Mouse (Mus musculus) embryo, embryonic 11 days (tissue): ENCODE measurements at regions not wholly inside any gene's neighbourhood (a gene's known extent, or its start where the extent isn't known, plus 50 kb on each side); places are given as distances from the start of the nearest gene placed in this dataset.
A peak's percentile ranks its signal among the peaks of the same experiment; 100 is the strongest.
"Not testable (repeated sequence)": the region's sequence is repeated elsewhere in the genome, so short reads cannot be mapped to it uniquely, and the experiment has no call there.

Experiments
- DNase-seq: peaks from one replicate; pipeline ENCODE4 v3.0.0-alpha.2; 2015

DNA sequence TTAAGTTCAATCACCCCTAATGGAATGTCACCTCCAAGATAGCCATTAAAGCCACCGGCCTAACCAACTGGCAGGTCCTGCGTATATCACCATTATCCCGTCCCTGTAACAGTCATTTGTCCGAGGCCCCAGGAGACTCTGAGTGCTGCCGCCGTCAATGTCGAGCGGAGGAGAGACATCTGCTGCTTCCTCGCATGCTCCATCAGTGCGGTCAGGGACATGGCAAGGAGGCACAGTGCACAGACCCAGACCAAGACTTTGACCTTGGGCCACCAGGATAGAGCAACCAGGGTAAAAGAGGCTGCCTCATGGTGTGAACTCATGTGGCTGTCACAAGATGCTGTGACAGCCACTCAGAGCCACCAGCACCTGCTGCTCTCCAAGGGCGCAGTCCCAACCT lies 172.9 kb downstream of the Tomm20 start:
- DNase-seq: no peak

DNA sequence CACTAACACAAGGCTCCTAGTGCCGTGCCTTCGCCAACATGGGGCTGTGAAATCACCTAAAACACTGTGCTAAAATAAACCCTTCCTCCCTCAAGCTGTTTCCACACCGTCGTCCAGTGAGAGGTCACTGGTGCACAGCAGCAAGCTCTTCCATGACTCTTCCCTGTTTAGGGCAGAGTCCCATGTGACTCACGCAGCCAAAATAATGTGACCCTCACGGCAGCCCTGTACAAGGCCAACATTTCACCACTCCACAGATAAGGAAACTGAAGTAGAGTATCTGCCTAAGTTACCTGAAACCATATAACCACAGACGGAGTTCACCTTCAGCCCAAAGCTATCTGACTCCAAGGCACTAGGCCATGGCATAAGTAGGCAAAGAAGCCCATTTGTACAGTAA lies 173.4 kb downstream of the Tomm20 start:
- no peak for DNase-seq

DNA sequence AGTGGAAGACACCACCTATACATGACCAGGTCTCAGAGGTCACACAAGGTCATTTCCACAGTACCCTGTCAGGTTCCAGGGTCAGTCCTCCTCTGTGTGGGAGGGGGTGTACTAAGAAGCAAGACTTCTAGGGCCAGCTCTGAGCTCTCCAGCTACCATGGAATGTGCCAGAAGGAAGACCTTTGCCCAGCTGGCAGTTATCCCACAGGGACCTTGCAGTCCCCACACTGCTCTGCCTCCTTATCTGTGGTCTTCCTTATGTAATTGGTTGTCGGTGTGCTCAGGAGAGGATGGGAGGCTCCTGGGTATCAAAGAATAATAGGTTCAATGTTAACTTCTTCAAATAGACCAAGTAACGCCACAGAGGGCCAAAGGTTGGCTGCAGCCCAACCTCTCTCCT lies 175.3 kb downstream of the Tomm20 start:
- DNase-seq: not testable (repeated sequence)

DNA sequence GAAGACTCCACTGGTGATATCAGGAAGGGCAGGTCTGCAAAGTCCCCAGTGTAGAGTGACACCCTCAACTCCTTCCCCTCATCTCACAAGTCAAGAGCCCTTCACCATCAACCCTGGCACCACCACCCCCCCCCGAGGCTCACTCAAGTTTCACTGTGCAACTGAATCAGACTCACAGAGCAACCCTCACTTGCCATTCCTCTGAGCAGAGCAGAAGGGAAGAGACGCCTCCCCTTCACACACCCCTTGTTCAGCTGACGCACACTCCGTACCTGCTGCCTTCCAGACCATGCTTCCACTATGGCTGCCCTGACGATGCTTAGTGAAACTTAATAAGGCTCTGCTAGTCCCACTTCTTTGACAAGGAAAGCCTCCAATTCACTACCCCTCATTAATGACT lies 174.4 kb upstream of the Irf2bp2 start:
- DNase-seq: no peak

DNA sequence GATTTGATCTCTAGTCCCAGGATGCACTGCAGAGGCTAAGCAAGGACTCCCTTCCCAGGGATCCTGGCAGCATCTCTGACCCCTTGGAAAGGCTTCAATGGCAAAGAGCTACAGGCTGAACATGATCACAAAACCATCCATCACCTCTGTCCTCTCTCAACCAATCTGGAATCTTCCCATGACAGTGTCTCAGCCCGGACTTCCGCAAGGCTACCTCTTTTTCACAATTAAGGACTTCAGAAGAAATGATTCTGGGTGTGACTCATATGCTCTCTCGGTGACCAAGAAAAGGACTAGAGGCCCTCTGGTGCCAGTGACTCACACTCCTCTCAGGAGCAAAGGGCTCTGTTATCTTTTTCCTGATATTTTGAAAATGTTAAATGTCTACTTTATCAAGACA lies 173.6 kb upstream of the Irf2bp2 start:
- no peak for DNase-seq

DNA sequence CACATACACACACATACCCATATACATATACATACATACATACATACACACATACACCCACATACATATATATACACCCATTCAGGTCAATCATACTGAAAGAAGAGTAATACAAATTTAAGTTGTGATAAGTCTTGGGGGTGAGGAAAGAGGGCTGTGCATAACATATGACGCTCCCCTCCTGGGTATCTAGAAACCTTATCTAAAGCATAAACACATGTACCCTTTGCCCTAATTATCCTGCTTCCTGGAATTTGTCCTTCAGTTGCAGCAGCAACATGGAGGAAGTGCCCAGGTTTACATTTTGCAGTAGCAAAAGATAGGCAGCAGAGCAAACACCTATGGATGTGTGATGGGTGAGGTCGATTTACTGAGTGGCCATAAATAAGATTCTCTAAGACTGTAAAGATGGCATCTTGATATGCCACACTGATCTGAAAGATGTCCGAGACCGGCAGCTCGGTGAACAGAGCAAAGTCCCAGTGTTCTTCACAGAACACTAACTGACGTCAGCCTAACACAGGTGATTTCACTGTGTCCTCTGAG lies 172.0 kb upstream of the Irf2bp2 start:
- no peak for DNase-seq

DNA sequence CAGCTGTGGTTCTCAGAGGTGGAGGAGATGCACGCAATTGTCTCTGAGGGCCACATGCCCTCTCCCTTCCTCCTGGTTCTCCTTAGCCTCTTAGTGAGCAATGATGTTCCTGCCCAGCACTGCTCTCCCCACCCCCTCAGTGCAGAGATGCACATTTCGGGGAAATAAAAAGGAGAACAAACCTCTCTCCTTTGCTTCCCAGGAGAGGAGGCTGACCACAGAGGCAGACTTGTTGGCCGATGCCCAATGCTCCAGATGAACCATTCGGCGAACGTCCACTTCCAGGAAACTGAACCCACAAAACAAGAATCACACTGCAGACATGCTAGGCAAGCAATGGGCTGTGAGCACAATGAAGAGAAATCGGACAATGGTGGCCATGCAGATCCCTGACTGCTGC lies 169.8 kb upstream of the Irf2bp2 start:
- no peak for DNase-seq

DNA sequence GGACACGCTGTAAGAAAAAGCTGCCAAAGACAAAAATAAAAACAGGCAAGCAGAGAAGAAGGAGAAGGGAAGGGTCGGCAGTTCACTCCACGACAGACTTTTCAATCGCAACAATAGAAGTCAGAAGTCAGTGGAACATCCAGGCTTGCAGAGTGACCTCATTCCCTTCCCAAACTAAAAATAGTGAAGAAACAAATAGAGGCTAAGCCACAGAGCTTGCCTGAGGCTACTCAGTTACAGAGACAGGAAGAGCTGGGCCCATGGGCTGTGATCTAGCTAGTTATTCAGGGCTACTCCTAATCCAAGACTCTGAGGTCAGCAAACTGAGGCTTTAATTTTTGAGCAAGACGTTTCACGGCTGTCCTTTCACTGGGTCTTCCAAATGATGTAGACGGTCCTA lies 165.9 kb upstream of the Irf2bp2 start:
- no peak for DNase-seq

DNA sequence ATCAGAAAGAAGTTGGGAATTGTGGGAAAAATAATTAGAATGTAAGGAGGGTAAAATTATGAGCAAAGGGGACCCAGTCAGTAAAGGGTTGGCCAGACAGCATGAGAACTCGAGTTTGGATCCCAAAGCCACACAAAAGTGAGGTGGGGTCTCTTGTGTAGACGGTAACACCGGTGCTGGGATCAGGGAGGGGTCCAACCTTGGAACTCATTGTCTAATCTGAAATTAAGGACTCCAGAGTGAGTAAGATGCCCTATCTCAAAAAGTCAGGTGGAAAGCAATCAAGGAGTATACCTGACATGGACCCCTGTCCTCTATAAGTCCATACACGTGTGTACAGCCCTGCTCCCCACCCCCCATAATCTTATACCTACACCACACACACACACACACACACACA lies 165.2 kb upstream of the Irf2bp2 start:
- DNase-seq: no peak

DNA sequence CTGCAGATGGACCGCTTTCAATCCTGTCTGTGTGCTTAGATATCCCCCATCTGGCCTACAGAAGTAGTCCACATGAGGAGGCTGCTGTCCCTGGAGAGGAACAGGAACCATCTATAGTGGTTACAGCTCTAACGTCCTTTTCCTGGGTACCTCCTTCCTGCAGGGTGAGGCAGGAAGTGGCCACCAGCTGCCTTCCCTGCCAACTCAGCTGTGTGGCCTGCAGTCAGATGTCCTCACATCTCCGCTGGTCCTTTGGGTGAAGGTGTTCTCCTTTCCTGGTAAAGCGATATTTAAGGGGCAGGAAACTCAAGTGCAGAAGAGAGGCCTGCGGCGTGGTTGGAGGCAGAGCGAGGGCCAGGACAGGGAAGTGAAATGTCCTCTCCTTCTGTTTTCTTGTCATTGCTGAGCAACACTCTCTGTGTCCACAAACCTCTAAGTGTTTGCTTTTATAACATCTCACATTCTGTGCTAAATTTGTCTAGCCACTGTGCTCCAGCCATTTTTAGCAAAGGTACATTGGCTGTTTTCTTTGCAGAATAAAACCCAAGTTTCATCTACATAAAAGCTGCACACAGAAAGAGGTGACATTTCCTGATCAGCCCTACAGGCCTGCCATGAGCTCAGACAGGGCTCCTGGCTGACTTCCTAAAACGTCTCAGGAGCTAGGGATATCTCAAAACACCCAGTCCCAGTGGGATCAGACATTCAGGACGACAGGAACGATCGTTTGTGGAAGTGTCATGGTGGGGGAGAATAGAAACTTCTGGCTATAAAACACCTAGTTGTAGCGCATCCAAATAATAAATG lies 164.4 kb upstream of the Irf2bp2 start:
- DNase-seq: no peak

DNA sequence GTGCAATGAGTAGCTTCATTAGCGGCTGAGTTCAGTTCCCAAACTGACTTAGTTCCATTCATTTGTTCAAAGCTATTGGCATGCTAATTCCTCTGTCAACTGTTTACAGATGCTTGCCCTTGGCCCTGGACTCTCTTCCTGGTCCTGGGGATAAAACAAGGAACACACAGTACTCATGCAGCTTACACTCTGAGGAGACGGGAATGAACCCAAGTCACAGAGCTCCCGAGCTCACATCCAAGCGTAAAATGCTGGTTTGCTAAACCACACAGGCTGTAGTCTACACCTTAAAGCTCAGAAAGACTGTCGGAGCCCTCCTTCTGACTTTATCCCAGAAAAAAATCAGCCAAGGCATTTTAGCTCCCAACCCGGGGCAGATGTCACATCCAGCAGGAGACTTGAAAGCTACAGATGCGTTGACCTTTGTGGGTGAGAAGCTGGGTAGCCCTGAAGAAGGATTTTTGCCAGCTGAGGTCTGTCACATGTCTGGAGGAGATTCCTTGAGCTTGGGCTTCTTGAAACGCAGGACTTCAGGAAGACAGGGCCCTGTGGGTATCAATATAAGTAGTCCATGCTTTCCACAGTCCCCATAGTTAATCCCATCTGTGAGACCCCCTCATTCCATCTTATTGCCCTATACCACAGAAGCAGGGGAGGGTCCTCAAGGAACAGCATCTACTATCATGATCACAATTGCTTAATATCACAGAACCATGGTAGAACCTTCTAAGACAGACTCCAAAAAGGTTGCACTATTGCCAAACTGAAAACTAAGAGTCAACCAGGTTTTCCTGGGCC lies 162.7 kb upstream of the Irf2bp2 start:
- no peak for DNase-seq

DNA sequence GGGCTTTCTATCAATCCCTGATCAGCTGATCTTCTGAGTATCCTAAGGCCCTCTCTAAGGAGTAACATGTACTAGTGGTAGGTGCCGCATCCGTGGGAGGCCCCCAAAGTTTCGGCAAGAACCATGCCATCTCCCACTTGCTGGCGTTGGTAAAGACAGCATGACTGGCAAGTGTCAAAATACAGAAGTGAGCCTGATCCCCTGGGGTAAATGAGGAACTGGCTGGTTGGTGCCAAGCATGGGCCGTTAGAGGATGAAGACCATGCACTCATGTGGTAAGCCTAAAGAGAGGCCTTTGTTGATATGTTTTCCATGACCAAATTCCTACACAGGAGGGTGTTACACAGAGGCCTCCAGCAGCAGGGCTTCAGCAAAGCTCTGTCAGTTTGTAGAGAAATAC lies 161.9 kb upstream of the Irf2bp2 start:
- no peak for DNase-seq

DNA sequence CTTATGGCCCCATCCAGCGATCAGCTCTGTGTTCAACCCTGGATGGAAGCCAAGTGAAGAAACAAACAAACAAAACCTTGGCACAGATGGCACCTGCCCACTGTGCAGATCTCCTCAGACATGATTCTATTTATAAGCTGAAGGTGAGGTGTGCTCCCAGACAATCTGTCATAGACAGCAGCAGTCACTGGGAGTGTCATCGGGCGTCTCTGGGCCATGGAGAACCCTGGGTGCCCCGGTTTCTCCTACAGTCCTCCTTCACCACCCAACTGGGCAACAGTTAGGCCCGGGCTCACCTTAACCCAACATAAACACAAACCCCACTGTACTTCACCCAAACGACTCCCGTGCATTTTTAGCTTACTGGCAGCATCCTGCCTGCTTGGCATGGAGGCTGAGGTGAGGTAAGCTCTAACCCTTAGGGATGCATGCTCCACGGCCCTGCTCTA lies 160.6 kb upstream of the Irf2bp2 start:
- no peak for DNase-seq

DNA sequence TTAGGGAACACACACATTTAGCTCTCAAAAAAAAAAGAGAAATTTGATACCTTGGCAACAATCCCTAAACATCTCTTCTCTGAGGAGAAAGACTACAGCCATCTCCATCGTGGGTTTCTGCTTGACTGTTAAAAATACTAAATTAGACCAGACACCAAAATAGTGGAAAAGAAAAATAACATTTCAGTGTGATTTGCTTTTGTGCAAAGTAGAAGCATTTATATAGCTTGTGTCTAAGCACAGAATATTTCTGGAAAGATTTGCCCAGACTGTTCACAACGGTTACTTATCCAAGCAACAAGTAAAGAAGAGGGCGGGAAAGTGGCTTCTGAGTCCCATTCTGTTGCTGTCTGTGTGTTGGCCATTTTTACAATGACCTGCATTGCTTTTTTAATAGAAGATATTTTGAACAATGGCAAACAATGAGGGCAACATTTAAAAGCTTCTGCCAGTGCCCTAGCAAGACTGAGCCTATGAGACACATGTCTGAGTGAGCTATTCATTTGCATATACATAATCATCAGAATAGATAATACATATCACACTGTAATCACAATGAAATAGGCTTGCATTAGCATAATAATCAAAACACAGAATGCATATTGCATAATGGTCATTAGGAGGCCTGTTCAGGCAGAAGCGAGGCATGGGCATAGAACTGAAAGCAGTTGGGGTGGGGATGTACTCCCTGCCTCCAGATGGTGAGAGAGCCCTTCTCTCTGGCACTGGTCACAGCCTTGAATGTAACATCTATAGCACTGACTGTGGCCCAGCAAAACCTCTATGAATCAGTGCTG lies 159.5 kb upstream of the Irf2bp2 start:
- DNase-seq: no peak

DNA sequence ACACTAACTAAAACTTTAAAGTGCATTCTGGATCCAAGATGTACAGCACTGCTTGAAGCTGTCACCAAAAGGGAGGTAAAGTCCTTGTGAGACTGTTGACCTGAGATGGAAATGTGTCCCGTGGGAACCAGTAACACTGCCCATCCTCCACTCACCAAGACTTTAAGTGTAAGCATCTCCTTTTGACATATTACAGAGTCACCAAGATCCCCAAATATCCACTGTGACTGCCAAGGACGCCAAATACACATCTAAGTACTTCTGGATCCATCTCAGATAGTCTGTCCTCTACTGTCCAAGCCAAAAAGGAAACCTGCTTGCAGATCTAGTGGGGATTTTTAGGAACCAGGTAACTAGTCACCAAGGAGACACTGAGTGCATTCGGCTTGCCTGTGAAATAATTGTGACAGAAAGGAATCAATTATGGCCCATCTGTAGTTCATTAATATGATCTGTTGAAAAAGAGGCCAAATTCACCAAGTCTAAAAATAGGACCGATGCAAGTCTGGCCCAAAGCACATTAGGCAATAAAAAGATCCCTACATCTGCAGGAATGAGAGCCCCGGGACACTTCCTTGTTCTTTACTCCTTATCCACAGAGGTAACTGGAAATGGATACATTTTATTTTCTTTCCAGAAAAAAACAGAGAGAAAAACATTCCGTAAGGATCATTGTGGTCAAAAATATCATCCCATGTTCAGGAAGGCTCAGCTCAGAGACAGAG lies 157.8 kb upstream of the Irf2bp2 start:
- no peak for DNase-seq

DNA sequence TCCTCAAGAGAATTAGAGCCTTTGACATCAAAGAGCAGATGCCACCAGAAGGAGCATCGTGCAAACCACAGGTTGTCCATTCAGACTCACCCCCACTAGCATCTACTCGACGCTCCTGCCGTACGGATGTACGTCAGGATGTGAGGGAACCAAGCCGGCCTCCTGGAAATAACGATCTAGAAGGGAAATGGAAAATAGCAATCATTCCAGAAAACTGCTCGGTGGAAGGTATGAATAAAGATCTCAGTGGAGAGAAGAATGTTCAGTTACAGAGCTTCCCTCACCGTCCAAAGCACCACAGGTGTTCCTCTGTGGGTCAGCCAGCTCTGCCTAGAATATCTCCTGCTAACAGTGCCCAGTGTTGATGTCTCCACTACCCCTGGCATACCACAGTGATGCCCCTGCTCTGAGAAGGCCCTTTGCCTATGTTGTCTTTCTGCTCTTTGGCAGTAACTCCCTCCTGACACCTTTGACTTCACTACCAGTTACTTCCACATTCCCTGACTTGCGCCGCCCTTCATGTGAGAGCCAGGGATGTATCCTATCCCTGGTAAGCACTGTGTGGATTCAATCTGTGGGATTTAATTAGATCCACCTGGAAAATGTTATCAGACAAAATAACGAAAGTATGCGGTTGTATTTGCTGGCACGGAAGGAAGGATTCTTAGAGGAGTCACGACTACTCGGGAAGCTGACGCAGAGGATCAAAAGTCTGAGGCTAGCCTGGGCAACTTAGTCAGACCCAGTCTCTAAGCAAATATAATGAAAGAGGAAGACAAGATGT lies 152.4 kb upstream of the Irf2bp2 start:
- DNase-seq: peak; percentile 41

DNA sequence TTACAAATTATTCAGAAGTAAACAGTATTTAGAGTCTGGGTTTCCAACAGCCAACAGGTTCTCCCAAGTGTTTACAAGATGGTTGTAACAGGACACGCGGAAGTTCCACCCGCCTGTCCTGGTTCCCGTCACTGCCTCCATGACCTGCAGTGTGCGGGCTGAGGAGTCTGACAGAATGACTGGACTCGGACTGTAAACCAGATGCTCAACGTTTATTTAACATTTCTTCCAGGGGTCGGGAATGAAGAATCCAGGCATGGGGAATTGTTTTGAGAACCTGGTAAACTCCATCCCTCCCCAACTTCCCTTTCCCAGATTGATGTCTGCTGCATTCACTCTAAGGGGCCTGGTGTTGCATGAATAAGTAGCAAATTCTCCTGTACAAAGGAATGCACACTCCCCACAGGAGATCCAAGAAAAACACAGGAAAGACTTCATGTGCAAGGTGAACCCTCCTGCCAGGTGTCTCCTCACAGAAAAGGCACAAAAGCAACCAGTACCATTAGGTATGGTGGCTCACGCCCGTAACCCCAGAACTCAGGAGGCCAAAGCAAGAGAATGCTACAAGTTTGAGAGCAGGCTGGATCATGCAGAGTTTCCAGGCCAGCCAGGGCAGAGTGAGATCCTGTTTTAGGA lies 151.1 kb upstream of the Irf2bp2 start:
- peak; percentile 40 for DNase-seq

DNA sequence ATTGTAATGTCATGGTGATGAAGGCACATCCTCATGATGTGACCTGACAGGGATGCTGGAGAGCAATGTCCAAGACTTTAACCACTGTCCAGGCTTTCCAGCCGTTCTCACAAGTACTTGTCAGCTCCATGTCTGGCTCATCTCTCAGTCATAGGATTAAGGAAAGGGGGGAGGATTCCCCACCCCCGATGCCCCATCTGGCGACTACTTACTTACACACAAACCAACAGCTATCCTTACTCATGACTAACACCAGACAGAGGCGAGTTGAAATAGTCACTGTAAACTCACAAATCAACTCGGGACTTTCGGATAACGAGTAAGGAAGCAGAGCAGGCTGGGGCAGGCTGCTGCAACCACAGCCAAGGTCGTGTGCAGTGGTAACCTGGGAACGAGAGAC lies 149.5 kb upstream of the Irf2bp2 start:
- no peak for DNase-seq

DNA sequence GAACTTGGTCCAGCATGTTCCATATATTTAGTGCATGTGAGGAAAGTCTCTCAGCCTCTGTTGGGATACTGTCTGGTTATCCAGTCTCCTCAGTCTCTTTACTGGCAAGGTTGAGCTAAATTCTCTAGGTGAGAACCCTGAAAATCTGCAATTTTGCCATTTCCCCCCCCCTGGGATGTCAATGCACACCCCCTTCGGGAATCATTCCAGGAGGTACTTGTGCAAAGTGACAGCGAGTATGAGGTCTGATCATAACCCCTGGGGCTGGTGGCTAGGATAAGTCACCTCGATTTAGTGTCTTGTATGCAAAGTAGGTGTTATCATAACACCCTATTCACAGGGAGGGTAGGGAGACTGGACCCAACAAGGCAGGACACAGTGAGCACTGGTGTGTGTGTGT lies 148.3 kb upstream of the Irf2bp2 start:
- no peak for DNase-seq

DNA sequence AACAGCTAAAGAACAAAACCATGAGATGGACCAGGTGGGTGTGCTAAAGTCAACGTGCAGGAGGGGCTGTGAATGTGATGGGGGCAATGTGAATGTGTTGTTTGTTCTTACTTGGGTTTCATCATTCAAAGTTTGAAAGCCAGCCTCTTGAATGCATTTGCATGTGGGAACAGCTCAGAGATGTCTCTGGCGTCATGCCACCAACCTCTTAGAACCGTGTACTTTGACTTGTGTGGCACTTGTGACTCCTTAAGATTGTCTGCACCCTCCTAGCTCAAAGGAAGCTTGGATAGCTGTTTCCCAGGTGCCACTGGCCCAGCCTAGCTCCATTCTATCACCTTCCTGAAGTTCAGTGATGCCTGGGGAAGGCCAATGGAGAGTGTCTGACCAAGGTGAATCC lies 147.2 kb upstream of the Irf2bp2 start:
- DNase-seq: no peak

DNA sequence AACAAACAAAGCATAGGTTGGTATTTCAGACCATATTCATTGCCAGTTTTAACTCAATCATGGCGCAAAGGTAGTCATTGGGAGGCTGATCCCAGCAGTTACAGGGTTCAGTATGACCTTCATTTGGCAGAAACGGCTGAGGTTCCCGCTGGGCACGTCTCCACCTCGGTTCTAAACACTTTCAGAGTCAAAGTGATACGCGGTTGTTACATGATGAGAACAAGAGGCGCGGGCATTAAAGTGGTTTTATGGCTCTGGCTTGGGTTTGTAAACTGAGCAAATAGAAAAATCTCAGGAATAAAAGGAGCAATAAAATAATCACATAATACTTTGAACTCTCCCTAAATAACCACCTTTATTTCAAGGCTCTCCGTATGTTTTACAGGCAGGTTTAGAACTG lies 146.0 kb upstream of the Irf2bp2 start:
- no peak for DNase-seq
